Mouse (Mus musculus) heart, embryonic 13.5 days (tissue): ENCODE results near the gene 5330417C22Rik. TPM values are rescaled to one million over a fixed set of nuclear protein-coding genes. Genes with fewer than 3 reads are reported as not detected.

Source experiments
- ATAC-seq: fragments of 200-750 bp; cut with Nextera tagmentation; 2 replicates; pipeline ENCODE4 v1.8.0; 2017; ENCODE audit warnings: moderate TSS enrichment; ENCODE audit not compliant: insufficient number of reproducible peaks, low FRiP score, low TSS enrichment; ENCODE audit errors: extremely low read depth
- H3K27ac ChIP-seq: fragments of 300-500 bp; sonication (generic); replicated peaks from 2 replicates; pipeline ENCODE4 v1.5.1; 2015; ENCODE audit warnings: moderate library complexity, mild to moderate bottlenecking, inconsistent platforms
- H3K27me3 ChIP-seq: fragments of 300-500 bp; sonication (generic); replicated peaks from 2 replicates; pipeline ENCODE4 v1.6.1; 2015; ENCODE audit warnings: mild to moderate bottlenecking, inconsistent platforms
- H3K36me3 ChIP-seq: fragments of 300-500 bp; sonication (generic); 2 replicates; pipeline ENCODE4 v1.6.1; 2015; ENCODE audit warnings: mild to moderate bottlenecking, inconsistent platforms
- H3K4me1 ChIP-seq: fragments of 300-500 bp; sonication (generic); 2 replicates; pipeline ENCODE4 v1.6.1; 2015; ENCODE audit warnings: inconsistent platforms
- H3K4me2 ChIP-seq: fragments of 300-500 bp; sonication (generic); 2 replicates; pipeline ENCODE4 v1.6.1; 2015; ENCODE audit warnings: inconsistent platforms, mild to moderate bottlenecking, moderate library complexity
- H3K4me3 ChIP-seq: fragments of 300-500 bp; sonication (generic); 2 replicates; pipeline ENCODE4 v1.5.1; 2015; ENCODE audit warnings: moderate library complexity, mild to moderate bottlenecking, inconsistent platforms
- H3K9ac ChIP-seq: fragments of 300-500 bp; sonication (generic); 2 replicates; pipeline ENCODE4 v1.6.1; 2015; ENCODE audit warnings: inconsistent platforms, mild to moderate bottlenecking, moderate library complexity
- H3K9me3 ChIP-seq: fragments of 300-500 bp; sonication (generic); 2 replicates; pipeline ENCODE4 v1.6.1; 2016; ENCODE audit warnings: inconsistent platforms
- WGBS: fragments of 180-500 bp; shearing (Covaris S2); methylation state at CpG from one replicate; pipeline ENCODE4 v1.1.7; 2015; ENCODE audit warnings: mixed read lengths; 5-methylcytosine and 5-hydroxymethylcytosine counted together
- microRNA-seq: library from miRNA; unstranded; fragments of <30 nt; microRNA quantifications from one replicate; pipeline ENCODE4, GENCODE M21; 2016
- polyA plus RNA-seq: library from polyadenylated mRNA; unstranded; fragments of >200 nt; fragmentation: Nextera tagmentation; extraction: Ambion mirVana; gene quantifications from 2 replicates; pipeline ENCODE4 v1.2.1, GENCODE M21; 2015

Gene 5330417C22Rik
- polyA plus RNA-seq, 1 experiment from 2014 or later, result 1.0 TPM

- H3K27ac ChIP-seq, result no peak overlapping the region
- no peak overlapping the region for H3K9ac ChIP-seq
- no peak overlapping the region for H3K4me3 ChIP-seq
- no peak overlapping the region for H3K4me2 ChIP-seq
- H3K36me3 ChIP-seq, result peaks cover 22% of the 10 kb centered on the region
- H3K27me3 ChIP-seq, result peaks cover 17% of the 10 kb centered on the region
- no peak for ATAC-seq
- peaks cover 19% of the 10 kb centered on the region for H3K4me1 ChIP-seq
- 36% methylated on average over 5 of the region's 5 CpGs for WGBS
- H3K9me3 ChIP-seq, result peaks cover 14% of the 10 kb centered on the region
Observed at GRCm38 (mm10) chr3:108410359-108410714, 126.0 kb downstream of the 5330417C22Rik start.

- H3K9me3 ChIP-seq, result peaks cover 14% of the 10 kb centered on the region
- H3K36me3 ChIP-seq, result peaks cover 22% of the 10 kb centered on the region
- no peak for ATAC-seq
- WGBS, result 58% methylated on average over 8 of the region's 8 CpGs
- no peak overlapping the region for H3K4me3 ChIP-seq
- no peak overlapping the region for H3K9ac ChIP-seq
- H3K27ac ChIP-seq, result no peak overlapping the region
- H3K27me3 ChIP-seq, result peaks cover 11% of the 10 kb centered on the region
- peaks cover 14% of the 10 kb centered on the region for H3K4me1 ChIP-seq
- no peak overlapping the region for H3K4me2 ChIP-seq
Observed at GRCm38 (mm10) chr3:108409656-108410358, 126.5 kb downstream of the 5330417C22Rik start.

- Histone ChIP-seq H3K4me3 (no peak overlapping the region), H3K36me3 (peaks cover 13% of the 10 kb centered on the region), H3K9ac (no peak overlapping the region), H3K27ac (no peak overlapping the region), H3K9me3 (peaks cover 7% of the 10 kb centered on the region; the same call in 1 of the 2 replicates), H3K4me2 (no peak overlapping the region), H3K27me3 (peaks cover 4% of the 10 kb centered on the region; the same call in 1 of the 2 replicates), H3K4me1 (peaks cover 13% of the 10 kb centered on the region)
- 81% methylated on average over 8 of the region's 8 CpGs for WGBS
- ATAC-seq, result no peak
Observed at GRCm38 (mm10) chr3:108408517-108409008, 127.8 kb downstream of the 5330417C22Rik start.

- WGBS, result 87% methylated on average over 24 of the region's 24 CpGs
- H3K4me1 ChIP-seq, result peaks cover 7% of the 10 kb centered on the region
- H3K4me3 ChIP-seq, result no peak overlapping the region
- no peak overlapping the region for H3K4me2 ChIP-seq
- H3K9me3 ChIP-seq, result no peaks in the 10 kb centered on the region
- no peak for ATAC-seq
- H3K36me3 ChIP-seq, result 0 out of 2 replicates have a peak, but pooled peaks cover 3% of the 10 kb centered on the region
- peaks cover 10% of the 10 kb centered on the region for H3K27me3 ChIP-seq
- no peak overlapping the region for H3K9ac ChIP-seq
- H3K27ac ChIP-seq, result no peak overlapping the region
Observed at GRCm38 (mm10) chr3:108406306-108406885, 129.9 kb downstream of the 5330417C22Rik start.

Small RNAs within 50 kb of the gene (microRNA-seq; reads per million reads assigned to microRNA genes)
- not detected for gene Gm22860

Other genes starting within 250 kb of the 5330417C22Rik start
- gene Mybphl, start 171.6 kb downstream of the 5330417C22Rik start, polyA plus RNA-seq, result 40.7 and 45.8 TPM in 2 replicates
- 24.4 and 25.4 TPM in 2 replicates for gene Psrc1, start 152.7 kb downstream of the 5330417C22Rik start, polyA plus RNA-seq
- 2.1 and 3.1 TPM in 2 replicates for gene Celsr2, start 121.0 kb downstream of the 5330417C22Rik start, polyA plus RNA-seq
- gene Sars, start 91.3 kb downstream of the 5330417C22Rik start, polyA plus RNA-seq, result 78.2 and 91.4 TPM in 2 replicates
- gene 1700013F07Rik, start 2.4 kb downstream of the 5330417C22Rik start, polyA plus RNA-seq, result not detected in 2 replicates
- 28.2 and 30.6 TPM in 2 replicates for gene Tmem167b, start 25.9 kb upstream of the 5330417C22Rik start, polyA plus RNA-seq
- 27.0 and 29.0 TPM in 2 replicates for gene Taf13, start 35.2 kb upstream of the 5330417C22Rik start, polyA plus RNA-seq
- 7.0 and 7.7 TPM in 2 replicates for gene Wdr47, start 54.7 kb upstream of the 5330417C22Rik start, polyA plus RNA-seq
- gene Clcc1, start 117.4 kb upstream of the 5330417C22Rik start, polyA plus RNA-seq, result 43.5 and 46.4 TPM in 2 replicates
- 25.4 and 27.1 TPM in 2 replicates for gene Gpsm2, start 185.8 kb upstream of the 5330417C22Rik start, polyA plus RNA-seq
- gene Aknad1, start 203.1 kb upstream of the 5330417C22Rik start, polyA plus RNA-seq, result 0.07 TPM in 1 of 2 replicates, not detected in the other